Mouse (Mus musculus) midbrain, postnatal 0 days (tissue): Measurements from ENCODE around the gene Cilp2. TPM values are rescaled to one million over a fixed set of nuclear protein-coding genes. Genes with fewer than 3 reads are reported as not detected.

Experiments
- ATAC-seq: fragments of 200-750 bp; cut with Nextera tagmentation; 2 replicates; pipeline ENCODE4 v1.8.0; 2017; ENCODE audit warnings: moderate number of reproducible peaks, mild to moderate bottlenecking, moderate TSS enrichment, moderate library complexity; ENCODE audit not compliant: low FRiP score
- DNase-seq: peaks from one replicate; pipeline ENCODE4 v3.0.0-alpha.2; 2015; ENCODE audit warnings: low spot score
- H3K27ac ChIP-seq: fragments of 300-500 bp; sonication (generic); 2 replicates; pipeline ENCODE4 v1.5.1; 2014; ENCODE audit warnings: low read depth, mild to moderate bottlenecking, low read length, mixed read lengths
- H3K27me3 ChIP-seq: fragments of 300-500 bp; sonication (generic); 2 replicates; pipeline ENCODE4 v1.6.1; 2014; ENCODE audit warnings: low read length, control low read depth, mixed read lengths; ENCODE audit not compliant: insufficient read depth
- H3K36me3 ChIP-seq: fragments of 300-500 bp; sonication (generic); 2 replicates; pipeline ENCODE4 v1.6.1; 2014; ENCODE audit warnings: low read length, control low read depth, mixed read lengths; ENCODE audit not compliant: insufficient read depth
- H3K4me1 ChIP-seq: fragments of 300-500 bp; sonication (generic); 2 replicates; pipeline ENCODE4 v1.6.1; 2014; ENCODE audit warnings: mild to moderate bottlenecking, control low read depth, antibody characterized with exemption, low read length, mixed read lengths; ENCODE audit not compliant: insufficient read depth
- H3K4me2 ChIP-seq: fragments of 300-500 bp; sonication (generic); 2 replicates; pipeline ENCODE4 v1.6.1; 2014; ENCODE audit warnings: low read depth, mild to moderate bottlenecking, low read length, mixed read lengths; ENCODE audit not compliant: poor library complexity, severe bottlenecking
- H3K4me3 ChIP-seq: fragments of 300-500 bp; sonication (generic); 2 replicates; pipeline ENCODE4 v1.5.1; 2014; ENCODE audit warnings: low read depth, mild to moderate bottlenecking, low read length, moderate library complexity
- H3K9ac ChIP-seq: fragments of 300-500 bp; sonication (generic); replicated peaks from 2 replicates; pipeline ENCODE4 v1.6.1; 2014; ENCODE audit warnings: mild to moderate bottlenecking, low read length, moderate library complexity, mixed read lengths; ENCODE audit not compliant: poor library complexity, severe bottlenecking
- H3K9me3 ChIP-seq: fragments of 300-500 bp; sonication (generic); 2 replicates; pipeline ENCODE4 v1.6.1; 2016; ENCODE audit warnings: low read length, control low read depth
- CTCF ChIP-seq: IDR thresholded peaks from 2 replicates; pipeline ENCODE4 v1.5.1; 2016; ENCODE audit warnings: antibody characterized with exemption, mild to moderate bottlenecking
- WGBS: fragments of 180-500 bp; shearing (Covaris S2); extraction: QIAGEN DNeasy Blood & Tissue Kit; methylation state at CpG from one replicate; pipeline ENCODE4 v1.1.7; 2014; 5-methylcytosine and 5-hydroxymethylcytosine counted together
- polyA plus RNA-seq: library from polyadenylated mRNA; unstranded; fragments of >200 nt; fragmentation: Nextera tagmentation; extraction: Ambion mirVana; gene quantifications from 2 replicates; pipeline ENCODE4 v1.2.1, GENCODE M21; 2015
- total RNA-seq: library from RNA; depleted of rRNA; stranded (reverse); fragments of >200 nt; gene quantifications from 2 replicates; pipeline ENCODE4 v1.2.3, GENCODE M21; 2014

Gene Cilp2
- total and polyA plus RNA-seq, 2 experiments from 2014 or later: 8.0 to 12.0 TPM

DNA sequence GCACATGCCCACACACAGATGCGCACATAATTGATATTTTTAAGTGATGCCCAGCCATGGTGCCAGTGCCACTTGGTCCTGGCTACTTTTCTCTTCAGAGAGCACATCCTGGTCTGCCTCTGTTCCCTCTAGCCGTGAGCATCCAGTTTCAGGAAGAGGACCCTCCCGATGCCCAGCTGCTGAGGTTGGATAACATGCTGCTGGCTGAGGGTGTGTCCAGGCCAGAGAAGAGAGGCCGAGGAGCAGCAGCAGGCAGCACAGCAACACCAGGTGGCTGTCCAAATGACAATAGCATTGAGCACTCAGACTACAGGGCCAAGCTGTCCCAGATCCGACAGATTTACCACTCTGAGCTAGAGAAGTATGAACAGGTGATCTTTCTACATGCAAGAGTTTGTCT, 23.3 kb downstream of the Cilp2 start:
- DNase-seq: no peak
- no peak overlapping the region for H3K9ac ChIP-seq
- no peaks in the 10 kb centered on the region for H3K9me3 ChIP-seq
- H3K27me3 ChIP-seq: no peaks in the 10 kb centered on the region
- no peak for ATAC-seq
- H3K4me2 ChIP-seq: no peak overlapping the region
- H3K27ac ChIP-seq: no peak overlapping the region
- WGBS: 82% methylated on average over 5 of the region's 5 CpGs
- H3K4me3 ChIP-seq: no peak overlapping the region
- H3K4me1 ChIP-seq: no peaks in the 10 kb centered on the region
- H3K36me3 ChIP-seq: peaks cover 9% of the 10 kb centered on the region; the same call in 1 of the 2 replicates
- TF ChIP-seq CTCF: no peak

DNA sequence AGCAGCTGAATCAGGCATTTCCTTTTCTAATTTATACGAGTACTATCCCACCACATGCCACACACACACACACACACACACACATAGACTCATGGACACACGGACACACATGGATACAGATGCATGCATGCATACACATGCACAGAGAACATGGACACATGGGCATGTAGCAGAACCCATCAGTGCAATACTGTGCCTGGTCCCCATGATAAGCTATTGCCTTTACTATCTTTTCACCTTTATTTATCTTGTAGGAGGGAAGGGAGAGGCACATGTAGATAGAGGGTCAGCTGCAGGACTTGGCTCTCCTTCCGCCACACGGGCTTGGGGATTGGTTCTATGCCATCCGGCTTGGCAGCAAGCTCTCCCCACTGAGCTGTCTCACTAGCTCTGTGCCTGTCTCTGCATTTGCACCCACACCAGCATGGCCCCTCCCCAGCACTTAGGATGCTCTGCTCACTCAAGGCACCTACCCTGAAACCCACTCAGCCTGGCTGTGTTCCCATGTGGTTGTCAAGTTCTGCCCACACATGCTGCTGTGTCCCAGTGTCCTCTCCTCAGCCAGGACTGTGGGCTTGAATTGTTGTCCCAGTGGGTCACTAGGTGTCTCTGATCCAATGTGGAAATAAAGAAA, 24.0 kb downstream of the Cilp2 start:
- Histone ChIP-seq H3K9ac (no peak overlapping the region), H3K4me1 (no peaks in the 10 kb centered on the region), H3K27ac (no peak overlapping the region), H3K9me3 (no peaks in the 10 kb centered on the region), H3K36me3 (peaks cover 9% of the 10 kb centered on the region; the same call in 1 of the 2 replicates), H3K4me2 (no peak overlapping the region), H3K27me3 (no peaks in the 10 kb centered on the region), H3K4me3 (no peak overlapping the region)
- WGBS: 87% methylated on average over 5 of the region's 5 CpGs
- 0 out of 2 replicates have a peak, but pooled peaks have one; percentile 55 for ATAC-seq
- TF ChIP-seq CTCF: no peak
- no peak for DNase-seq

DNA sequence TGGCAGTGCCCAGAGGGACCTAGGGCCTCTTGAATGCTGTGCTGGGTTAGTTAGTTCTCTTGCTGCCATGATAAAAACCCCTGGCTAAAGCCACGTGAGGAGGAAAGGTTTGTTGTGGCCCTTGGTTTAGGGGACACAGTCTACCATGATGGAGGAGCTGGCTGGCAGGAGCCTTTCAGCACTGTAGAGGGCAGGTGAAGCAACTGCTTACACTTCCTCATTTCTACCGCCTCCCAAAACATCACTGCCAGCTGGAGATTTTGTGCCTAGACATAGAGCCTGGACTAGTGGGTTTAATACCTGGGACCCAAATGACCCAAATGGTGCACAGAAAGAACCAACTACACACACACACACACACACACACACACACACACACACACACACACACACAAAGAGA, 26.2 kb downstream of the Cilp2 start:
- H3K4me2 ChIP-seq: no peak overlapping the region
- ATAC-seq (no peak), DNase-seq (no peak)
- no peak overlapping the region for H3K4me3 ChIP-seq
- no peak for TF ChIP-seq CTCF
- H3K9ac ChIP-seq: no peak overlapping the region
- 77% methylated on average over 2 of the region's 2 CpGs for WGBS
- H3K9me3 ChIP-seq: no peaks in the 10 kb centered on the region
- no peak overlapping the region for H3K27ac ChIP-seq
- no peaks in the 10 kb centered on the region for H3K27me3 ChIP-seq
- peaks cover 9% of the 10 kb centered on the region; the same call in 1 of the 2 replicates for H3K36me3 ChIP-seq
- H3K4me1 ChIP-seq: no peaks in the 10 kb centered on the region

DNA sequence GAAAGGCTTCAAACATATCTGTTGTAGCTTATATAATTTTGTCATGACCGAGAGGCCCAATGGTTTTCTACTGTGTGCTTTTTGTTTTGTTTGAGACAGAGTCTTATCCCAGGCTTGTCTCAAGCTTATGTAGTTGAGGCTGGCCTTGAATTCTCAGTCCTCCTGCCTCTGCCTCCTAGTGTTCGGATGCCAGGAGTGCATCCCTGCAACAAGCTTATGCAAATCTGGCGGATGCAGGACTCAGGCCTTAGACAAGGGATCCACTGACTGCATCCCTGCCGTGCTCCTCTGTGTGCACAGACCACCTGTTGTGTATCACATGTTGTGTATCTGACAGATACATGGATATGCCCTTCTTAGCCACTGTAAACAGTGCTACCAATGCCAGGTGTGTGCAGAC, 26.7 kb downstream of the Cilp2 start:
- Histone ChIP-seq H3K27ac (no peak overlapping the region), H3K4me2 (no peak overlapping the region), H3K4me1 (no peaks in the 10 kb centered on the region), H3K9ac (no peak overlapping the region), H3K4me3 (no peak overlapping the region), H3K36me3 (peaks cover 9% of the 10 kb centered on the region; the same call in 1 of the 2 replicates), H3K9me3 (no peaks in the 10 kb centered on the region), H3K27me3 (no peaks in the 10 kb centered on the region)
- ATAC-seq (no peak), DNase-seq (no peak)
- TF ChIP-seq CTCF: peak; percentile 33; the same call in 1 of the 2 replicates
- WGBS: 46% methylated on average over 4 of the region's 4 CpGs

DNA sequence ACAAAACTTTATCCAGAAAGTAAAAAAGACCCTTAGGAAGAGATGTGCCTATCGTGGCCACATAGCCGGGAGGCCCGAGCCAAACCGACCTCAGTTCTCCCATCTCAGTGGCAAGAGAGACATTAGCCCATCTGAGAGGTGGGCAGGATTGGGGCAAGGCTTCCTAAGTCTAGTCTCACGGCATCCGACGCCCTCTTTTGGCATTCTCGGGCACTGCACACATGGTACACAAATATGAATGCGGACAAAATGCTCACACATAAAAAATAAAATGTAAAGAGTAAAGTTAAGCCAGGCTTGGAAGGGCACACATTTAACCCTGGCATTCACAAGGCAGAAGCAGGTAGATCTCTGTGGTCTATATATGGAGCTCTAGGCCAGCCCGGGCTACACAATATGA, 33.6 kb downstream of the Cilp2 start:
- H3K4me3 ChIP-seq: no peak overlapping the region
- no peaks in the 10 kb centered on the region for H3K27me3 ChIP-seq
- no peaks in the 10 kb centered on the region for H3K4me1 ChIP-seq
- TF ChIP-seq CTCF: peak; percentile 1; the same call in 1 of the 2 replicates
- H3K9me3 ChIP-seq: no peaks in the 10 kb centered on the region
- 0 out of 2 replicates have a peak, but pooled peaks cover 2% of the 10 kb centered on the region for H3K36me3 ChIP-seq
- ATAC-seq (no peak), DNase-seq (no peak)
- no peak overlapping the region for H3K9ac ChIP-seq
- no peak overlapping the region for H3K27ac ChIP-seq
- WGBS: 94% methylated on average over 10 of the region's 10 CpGs
- no peak overlapping the region for H3K4me2 ChIP-seq

DNA sequence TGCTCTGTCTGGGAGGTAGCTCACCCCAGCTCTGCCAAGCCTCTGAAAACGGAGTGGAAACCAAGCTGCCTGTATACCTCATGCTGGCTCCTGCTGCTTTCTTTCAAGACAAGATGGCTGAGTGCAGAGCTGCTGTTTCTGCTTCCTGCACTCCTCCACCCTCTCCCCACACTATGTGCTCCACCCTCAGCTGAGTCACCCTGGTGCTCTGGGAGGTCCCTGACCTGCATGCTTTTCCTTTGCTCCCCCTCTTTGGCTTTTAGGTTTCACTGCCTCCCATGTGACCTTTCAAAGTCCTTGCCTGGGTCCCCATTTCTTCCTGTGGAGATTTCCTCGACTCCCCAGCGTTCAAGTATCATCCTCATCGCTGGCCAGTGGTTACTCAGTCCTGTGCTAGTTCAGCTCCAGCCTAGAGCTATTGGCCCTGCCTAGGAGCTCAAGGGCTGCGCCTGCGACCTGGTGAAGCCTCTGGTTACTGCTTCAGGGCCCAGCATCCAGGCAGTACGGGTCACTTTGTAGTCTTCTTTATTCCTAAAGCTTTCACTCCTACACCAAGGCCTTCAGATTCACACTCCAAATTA, 36.5 kb downstream of the Cilp2 start:
- H3K4me3 ChIP-seq: no peak overlapping the region
- no peak overlapping the region for H3K27ac ChIP-seq
- no peaks in the 10 kb centered on the region for H3K27me3 ChIP-seq
- no peak overlapping the region for H3K4me2 ChIP-seq
- no peaks in the 10 kb centered on the region for H3K4me1 ChIP-seq
- no peak for TF ChIP-seq CTCF
- no peaks in the 10 kb centered on the region for H3K9me3 ChIP-seq
- 80% methylated on average over 7 of the region's 7 CpGs for WGBS
- 0 out of 2 replicates have a peak, but pooled peaks cover 2% of the 10 kb centered on the region for H3K36me3 ChIP-seq
- ATAC-seq (no peak), DNase-seq (no peak)
- no peak overlapping the region for H3K9ac ChIP-seq
